Mouse (Mus musculus): Measurements from ENCODE around the gene Tle6.

The Tle6 gene

DNA sequence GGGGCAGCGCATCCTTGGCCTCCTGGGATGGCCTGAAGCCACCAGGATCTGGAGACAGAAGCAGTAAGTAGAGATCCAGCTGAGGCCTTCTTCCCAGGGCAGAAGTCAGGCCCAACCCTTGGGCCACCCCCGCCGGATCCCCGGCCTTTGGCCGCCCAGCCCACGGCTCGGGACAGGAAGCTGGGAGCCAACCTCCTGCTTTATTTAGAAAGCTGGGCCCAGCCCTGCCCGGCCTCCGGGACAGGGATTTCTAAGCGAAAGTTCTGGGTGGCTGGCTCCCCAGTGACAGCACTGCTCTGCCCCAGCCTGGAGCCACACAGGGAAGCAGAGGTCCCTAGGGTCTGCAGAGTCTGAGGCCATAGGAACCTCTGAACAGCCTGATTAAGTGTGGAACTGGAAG is 59.1 kb downstream of the Tle6 start:
- DNase-seq (ENCODE audit: low read depth, low spot score): no peak

DNA sequence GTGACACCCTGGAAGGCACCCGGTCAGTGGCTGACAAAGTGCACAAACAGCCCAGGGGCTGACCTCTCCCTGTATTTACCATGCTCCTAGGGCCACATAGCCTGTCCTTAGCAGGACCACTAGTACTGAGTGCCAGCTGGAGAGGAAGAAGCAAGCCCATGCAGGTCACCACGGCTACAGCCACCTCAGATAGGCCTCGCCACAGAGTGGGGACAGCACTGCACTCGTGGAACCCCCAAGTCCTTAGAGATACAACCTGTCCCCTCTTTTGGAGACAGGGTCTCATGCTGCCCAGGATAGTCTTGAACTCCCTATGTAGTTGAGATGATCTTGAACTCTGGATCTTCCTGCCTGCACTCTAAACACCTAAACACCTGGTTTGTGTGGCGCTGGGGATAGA is 59.5 kb downstream of the Tle6 start:
- DNase-seq (ENCODE audit: low read depth, low spot score): no peak

All from retina, postnatal 7 days (tissue).